Mouse (Mus musculus) layer of hippocampus, postnatal 36 days (tissue): ENCODE results near the gene Cntn4. TPM values are rescaled to one million over a fixed set of nuclear protein-coding genes. Genes with fewer than 3 reads are reported as not detected.

ENCODE experiments used
- DNase-seq, 2 experiments: peaks; one replicate each; pipeline ENCODE4 v3.0.0; 2022
- total RNA-seq, 2 experiments: library from RNA; stranded (reverse); gene quantifications; 2 replicates each; pipeline ENCODE4 v1.2.3; 2021

Gene Cntn4
- total RNA-seq, 2 experiments from 2014 or later: 22.0 to 24.1 TPM

DNA sequence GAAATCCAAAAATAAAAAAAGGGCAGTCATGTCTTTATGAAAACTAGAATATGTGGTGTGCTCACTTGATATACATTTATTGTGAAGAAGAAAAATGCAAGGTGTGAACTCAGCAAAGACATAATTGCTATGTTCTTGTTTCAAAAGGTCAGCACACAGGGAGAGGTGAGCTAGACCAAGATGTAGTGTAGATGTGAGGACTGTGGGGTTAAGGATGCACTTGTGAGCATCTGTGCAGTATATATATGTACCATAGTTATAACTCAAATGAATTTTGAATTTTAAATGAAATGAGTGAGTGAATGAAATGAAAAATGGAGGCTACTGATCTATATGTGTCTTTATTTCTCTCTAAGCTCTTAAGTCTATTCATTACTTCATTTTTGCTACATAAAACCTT, 401.2 kb downstream of the Cntn4 start:
- no peak for DNase-seq

DNA sequence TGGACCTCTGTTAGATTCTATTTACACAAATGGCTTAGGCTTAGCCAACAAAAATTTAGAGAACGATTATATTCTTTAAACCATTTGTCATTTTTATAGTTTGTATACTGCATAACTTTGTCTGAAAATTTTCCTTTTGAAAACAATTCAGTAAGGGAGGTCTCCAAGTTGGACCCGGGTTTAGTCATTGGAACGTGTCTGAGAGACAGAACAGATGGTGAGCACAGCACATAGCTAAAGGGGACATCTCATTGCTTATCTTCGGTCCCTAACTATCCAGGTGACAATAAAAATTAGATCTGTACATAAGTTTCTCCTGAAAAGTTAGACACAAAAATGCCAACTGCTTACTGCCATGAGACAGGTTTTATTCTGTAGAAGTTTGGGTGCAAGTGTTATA, 420.4 kb downstream of the Cntn4 start:
- DNase-seq: no peak

DNA sequence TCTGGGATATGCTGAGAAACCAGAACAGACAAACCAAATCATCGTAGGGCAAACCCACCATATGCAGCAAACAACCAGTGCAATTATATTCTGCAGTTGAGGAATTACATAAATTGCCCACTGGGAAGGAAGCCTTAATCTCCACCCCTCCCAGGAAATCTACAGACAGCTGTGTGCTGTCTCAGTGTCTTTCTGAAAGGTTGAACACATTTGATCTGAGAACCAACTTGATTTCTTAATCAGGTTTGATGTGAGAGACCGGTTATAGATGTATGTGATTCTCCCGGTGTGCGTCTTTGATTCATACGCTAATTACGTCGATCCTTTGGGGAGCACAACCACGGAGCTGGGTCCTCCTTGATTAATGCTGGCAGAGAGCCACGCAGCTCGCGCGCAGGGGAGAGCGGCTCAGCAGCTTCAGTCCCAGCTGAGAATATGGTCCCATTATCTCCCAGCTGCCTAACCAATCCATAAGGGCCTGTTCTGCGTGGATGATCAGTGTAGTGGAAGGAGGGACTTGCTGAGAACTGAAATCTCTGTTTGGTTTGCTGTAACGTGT, 441.1 kb downstream of the Cntn4 start:
- peak; percentile 49 to 54 for DNase-seq

DNA sequence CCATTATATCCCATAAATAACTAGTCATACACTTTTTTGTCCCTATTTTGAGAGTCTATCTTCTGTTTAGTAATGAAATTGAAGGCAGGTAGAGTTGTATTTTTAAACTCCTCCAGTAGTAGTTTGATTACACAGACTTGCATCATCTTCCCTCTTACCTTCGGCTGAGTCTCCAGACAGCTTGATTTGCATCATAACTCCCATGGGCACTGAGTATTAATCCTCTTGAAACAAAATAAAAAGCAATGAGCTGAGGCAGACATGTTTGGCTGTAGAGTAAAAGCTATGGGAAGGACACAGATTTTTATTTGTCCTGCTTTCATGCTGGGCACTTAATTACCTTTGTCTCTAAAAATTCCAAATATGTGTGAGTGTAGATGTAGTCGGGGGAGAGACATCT, 476.1 kb downstream of the Cntn4 start:
- no peak for DNase-seq

DNA sequence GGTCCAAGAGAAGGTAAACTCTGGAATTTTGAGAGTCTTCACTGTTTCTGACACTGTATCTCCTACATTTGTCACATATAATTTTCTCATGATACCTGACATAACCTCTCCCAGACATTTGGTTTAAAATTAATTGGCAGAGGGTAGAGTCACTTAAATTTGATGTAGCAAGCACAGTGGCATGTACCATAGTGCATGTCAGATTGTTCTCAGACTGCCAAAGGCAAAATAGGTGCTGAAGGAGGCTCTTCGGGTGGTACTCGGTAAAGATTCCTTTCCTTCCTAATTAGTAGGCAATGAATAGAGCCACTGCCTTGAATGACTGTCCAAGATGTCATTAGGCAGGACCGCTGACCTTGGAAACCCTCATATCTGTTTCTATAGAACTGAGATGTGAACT, 477.9 kb downstream of the Cntn4 start:
- no peak for DNase-seq

DNA sequence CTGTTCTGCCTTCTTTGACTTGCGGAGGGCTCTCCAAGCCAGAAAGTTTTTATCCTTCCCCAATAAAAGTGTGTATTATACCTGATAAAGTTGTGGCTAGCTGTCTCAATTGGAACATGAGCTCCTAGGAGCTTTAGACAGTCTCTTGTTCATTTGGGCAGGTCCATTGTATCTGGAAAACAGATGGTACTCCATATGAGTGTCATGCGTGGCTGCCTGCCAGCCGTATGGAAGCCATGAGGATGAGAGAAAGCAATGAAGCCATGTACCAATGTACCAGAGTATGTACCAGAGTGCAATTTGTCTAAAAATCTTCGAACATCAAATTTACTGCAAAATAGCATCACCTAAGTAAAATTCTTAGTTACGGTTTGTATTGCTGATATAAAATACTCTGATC, 500.1 kb downstream of the Cntn4 start:
- DNase-seq: peak; percentile 48 to 59

DNA sequence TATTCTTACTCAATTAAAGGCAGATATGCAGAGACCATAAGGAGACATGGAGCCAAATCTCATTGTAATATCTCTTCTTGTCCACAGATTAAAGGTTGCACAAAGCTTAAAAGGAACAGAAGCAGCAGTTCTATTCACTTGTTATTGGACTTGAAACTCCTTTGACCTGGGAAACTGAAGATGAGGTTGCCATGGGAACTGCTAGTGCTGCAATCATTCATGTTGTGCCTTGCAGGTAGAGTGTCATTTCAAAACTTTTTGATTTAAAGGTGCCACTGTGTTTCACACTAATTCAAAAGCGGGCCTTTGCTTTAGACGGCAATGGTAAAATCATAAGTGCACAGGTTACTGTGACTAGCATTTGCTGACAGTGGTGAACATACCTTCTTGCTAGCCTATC, 504.1 kb downstream of the Cntn4 start:
- DNase-seq: no peak

DNA sequence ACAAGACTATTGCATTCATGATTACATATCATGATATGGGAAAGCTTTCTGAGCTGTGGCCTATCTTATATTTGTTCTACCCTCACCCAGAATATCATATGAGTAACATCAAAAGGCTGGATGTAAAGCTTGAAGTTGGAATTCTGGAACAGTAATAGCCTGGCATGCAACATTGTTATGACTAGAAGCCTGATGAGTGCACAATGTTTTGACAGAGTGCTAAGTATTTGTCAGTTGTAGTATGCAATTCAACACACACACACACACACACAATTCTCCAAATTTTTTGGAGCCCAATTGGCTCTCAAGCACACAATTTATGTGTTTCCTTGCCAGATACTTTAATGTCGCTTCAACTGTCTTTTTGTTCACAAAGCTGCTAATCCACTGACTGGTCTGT, 523.5 kb downstream of the Cntn4 start:
- no peak for DNase-seq

DNA sequence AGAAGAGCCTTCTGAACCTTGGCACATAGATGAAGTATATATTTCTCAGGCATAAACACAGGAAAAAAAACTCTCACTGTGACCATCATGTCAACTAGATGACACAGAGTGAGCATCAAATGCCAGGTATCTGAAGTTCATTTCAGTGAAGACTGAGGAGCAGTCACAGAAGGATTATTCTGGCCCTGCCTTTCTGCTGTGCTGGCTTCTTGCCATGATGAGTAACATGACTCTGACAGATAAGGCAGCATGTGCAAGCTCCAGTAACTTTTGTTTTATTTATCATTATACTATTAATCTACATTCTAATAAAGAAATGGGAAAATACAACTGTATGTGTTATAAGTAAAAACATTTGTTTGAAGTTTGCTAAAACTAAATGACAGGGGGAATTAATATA, 529.9 kb downstream of the Cntn4 start:
- DNase-seq: no peak

DNA sequence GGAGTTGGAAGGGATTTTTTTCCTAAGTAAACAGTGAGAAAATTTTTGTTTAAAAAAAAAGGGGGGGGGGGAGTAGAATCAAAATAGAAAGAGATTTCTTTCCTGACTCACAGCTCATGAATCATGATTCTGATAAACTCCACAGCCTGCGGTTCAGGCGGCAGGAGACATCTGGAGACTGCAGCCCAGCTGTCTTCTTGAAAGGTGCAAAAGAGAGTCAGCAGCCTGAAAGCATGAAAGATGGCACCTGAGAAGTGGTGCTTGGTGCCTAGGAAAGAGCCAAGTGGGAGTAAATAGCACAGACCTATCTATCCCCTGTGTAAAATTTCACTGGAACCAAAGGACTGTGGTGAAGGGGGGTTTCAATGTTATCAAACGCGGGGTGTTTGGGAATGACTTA, 535.6 kb downstream of the Cntn4 start:
- DNase-seq: no peak

DNA sequence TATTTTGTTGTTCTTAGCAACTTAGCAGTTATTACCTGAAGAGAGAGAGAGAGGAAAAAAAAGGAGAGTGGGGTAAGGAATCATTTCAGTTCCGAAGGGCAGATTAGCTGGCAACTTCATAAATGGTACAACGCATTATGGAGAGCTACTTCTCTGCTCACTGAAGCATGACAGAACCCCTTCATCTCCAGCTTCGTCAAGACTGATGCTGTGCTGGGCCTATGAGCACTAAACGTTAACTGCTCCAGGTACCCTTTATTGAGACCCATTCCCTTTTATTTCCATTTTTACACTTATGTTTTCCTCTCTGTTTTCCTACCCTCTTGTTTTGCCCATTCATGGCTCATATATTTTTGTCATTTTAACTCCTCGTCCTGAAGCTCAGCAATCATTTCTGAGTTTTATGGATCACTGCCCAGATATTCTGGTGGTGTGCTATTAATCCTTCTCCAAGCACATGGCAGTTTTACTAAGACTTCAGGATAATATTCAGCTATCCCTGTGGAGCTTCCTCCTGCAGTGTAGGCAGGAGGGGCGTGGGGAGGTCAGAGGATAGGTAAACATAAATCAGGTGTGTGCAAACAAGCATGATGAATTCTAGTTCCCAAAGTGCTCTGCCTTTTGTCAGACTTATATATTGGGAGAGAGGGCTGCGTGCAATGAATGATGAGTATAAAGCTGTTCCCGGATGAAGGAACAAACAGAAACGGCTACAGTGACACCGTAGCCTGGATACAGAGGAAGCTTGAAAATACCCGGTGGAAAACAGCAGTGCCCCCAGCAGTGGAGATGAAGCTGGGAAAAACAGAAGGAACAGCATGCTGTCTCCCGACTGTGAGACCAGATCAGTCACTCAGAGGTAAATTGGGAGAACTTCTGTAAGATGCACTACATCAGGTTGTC, 559.8 kb downstream of the Cntn4 start:
- no peak for DNase-seq

DNA sequence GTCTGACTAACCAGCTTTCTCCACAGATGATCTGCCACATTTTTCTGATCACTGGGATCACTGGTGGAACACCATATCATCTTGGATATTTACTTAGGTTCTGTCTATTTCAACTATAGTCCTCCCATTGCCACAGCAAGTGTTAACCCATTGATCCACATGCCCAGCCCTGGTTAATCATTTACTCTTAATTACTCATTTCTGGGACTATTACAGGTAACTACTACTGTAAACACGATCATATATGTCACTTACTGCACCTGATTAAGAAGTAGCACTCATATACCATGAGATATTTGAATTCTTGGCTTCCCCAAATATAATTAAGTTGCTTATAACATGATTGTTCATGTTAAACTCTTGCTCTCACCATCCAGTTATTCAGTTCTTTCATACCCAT, 564.1 kb downstream of the Cntn4 start:
- no peak for DNase-seq

DNA sequence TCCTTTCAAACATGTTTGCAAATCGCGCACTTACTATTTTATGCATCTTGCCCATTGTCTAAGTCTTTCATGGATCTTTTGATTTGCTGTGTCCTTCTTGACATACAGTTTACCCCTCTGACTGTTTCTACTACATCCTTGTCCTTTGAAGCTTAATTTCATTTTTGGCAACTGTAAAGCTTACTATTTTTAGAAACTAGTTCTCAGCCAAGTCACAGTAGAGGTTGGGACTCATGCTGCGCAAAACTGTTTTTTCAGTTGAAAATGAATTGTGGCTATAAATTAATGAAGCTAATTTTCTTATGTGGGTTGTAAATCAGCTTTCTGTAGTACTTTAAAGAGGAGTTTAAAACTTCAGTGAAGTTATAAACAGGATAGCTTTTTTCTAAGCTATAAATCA, 585.9 kb downstream of the Cntn4 start:
- DNase-seq: no peak

DNA sequence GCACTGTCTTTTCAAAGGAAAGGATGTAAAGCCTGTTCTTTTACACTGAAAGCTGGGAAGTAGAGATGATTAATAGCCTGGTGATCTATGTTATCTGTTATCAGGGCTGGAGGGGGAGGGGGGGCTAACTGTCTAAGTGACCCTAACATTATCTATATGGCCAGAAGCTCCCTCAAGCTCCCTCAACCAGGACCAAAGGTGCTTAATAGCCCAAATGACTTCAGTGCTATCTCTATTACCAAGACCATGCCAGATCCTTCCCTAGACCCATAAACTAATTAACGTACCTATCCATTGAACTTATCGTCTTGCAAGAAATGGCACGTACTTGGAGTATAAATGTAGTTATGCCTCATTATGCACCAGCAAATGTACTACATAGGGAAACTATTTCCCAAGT, 588.0 kb downstream of the Cntn4 start:
- DNase-seq: no peak

DNA sequence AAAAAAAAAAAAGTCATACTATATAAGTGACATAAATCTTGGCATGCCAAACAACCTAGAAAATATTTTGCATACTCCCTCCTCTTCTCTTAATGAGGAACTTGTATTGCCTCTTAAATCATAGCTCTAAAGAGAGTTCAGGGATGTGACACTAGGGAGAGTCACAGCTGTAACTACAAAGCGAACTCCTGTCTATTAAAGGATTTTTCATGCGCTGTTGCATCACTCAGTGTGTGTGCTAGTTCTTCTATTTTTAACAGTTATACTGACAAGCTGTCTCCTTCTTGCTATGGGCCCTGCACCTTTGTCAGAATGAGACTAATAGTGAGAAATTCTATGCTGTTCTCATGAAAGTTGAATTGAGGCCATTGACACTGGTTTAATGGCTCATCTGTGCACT, 588.8 kb downstream of the Cntn4 start:
- DNase-seq: no peak

DNA sequence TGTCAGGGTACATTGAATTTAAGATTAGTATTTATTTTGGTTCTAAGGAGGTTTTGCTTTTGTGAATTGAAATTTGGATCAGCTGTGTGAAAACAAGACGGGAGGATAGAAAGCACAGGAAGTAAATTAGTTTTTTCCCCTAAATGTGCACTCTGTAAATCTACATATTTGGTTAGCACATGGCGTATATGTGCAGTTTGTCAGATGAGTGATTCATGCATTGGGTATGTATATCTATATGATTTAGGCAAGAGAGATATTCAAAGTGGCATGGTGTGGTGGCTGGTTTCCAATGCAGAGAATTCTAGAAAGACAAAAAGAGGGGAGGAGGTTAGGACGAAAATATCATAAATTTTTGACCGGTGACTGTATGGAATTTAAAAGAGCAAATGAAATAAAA, 591.3 kb downstream of the Cntn4 start:
- no peak for DNase-seq

DNA sequence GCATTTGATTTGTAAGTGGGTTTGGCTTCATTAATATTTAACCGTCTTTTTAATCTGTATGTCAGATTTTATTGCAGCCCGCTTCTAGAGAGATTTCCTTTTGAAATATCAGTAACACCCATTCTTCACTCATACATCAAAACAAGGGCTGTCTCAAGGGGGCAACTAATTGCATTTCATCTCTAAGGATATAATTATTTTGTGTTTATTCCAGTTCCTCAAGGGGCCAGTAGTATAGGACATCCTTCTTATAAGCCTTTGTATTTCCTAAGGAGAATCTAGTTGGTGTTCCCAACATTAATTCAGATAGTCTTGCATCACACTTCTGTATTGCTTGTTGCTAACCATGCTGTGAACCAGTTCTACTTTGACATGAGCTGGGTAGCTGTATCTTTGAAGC, 599.7 kb downstream of the Cntn4 start:
- DNase-seq: no peak

DNA sequence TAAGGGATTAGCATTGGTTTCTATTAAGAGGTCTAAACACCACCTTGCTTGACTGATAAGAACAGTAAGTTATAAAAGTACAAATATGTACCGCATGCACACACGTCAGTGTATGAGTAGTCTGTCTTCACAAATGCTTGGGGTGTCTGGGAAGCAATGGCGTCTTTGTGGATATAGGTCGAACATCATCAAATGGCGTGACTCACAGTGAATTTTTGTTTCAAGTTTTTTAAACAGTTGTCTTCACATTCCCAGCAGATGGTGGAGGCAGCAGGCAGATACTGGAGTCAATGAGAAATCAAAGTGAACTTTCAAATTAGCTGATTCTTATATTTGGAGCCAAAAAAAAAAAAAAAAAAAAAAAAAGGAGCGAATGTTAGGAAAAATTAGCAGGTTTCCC, 604.2 kb downstream of the Cntn4 start:
- peak; percentile 17 to 31 for DNase-seq

DNA sequence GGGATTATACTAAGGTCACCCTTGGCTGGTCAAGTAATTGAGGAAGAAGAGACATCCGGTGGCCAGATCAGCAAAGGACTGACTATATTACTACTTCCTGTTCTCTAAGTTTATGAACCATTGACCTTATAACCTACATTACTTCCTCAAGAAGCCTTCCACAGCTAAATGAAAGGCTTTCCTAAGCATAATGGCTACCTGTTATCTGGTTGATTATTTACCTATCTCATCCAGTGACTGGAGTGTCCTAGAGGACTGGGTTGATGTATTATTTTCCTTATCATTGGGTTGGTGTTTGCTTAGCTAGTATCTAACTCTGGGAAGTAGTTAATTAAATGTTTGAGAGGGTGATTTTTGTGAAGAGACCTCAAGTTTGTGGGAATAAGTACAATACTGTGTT, 606.4 kb downstream of the Cntn4 start:
- DNase-seq: no peak

DNA sequence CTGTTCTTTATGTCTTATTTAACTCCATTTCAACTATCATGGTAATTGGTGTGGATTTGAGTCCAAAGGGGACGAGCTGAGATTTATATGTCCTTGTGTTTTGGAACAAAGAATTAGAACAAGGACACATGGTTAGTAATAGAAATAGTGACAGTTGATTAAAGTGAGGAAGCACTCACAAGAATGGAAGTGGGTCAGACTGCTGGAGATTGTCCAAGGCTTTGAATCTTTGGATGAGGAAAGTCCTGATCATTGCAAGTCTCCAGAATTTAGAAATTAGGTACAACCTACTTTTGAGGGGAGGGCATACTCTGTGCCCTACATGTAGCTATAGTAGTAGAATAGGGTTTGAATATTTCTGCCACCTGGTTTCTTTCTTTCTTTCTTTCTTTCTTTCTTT, 622.0 kb downstream of the Cntn4 start:
- DNase-seq: no peak

DNA sequence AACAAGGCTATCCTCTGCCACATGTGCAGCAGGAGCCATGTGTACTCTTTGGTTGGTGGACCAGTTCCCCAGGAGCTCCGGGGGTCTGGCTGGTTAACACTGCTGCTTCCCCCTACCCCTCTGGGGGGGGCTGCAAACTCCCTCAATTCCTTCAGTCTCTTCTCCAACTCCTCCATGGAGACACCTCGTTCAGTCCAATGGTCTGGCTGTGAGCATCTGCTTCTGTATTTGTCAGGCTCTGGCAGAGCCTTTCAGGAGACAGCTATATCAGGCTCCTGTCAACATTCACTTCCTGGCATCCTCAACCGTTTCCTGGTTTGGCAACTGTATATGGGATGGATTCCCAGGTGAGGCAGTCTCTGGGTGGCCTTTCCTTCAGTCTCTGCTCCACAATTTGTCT, 622.7 kb downstream of the Cntn4 start:
- DNase-seq: no peak

DNA sequence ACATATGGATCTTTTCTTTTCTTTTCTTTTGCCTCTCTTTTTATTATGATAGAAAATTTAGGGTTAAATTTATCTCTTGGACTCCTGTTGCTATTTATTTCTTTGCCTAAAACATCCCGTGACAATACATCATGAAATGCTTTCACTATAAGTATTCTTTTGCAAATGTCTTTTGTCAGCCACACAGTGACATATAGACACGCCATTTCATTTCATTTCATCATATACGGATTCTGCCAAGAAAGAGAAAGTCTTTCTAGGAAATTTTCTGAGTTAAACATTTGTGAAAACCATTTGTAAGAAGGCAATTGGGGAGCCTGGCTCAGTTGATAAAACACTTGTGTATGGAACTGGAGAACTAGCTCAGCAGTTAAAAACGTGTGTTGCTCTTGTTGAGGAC, 625.0 kb downstream of the Cntn4 start:
- no peak for DNase-seq

DNA sequence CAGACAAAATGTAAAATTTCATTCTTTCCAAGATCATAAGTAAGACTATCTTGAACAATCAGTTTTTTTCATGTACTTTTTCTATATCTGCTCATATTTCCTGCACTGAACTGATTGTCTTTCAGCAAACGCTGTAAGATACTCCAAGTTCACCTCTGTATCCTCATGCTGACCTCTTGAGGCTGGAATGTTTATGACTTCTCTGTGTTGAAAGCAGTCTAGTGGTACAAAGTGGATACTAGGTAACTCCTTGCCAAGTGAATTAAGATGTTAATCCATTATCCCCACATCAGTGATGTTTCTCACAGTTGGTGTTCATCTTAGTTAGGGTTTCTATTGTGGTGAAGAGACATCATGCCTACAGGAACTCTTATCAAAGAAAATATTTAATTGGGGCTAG, 651.5 kb downstream of the Cntn4 start:
- no peak for DNase-seq

DNA sequence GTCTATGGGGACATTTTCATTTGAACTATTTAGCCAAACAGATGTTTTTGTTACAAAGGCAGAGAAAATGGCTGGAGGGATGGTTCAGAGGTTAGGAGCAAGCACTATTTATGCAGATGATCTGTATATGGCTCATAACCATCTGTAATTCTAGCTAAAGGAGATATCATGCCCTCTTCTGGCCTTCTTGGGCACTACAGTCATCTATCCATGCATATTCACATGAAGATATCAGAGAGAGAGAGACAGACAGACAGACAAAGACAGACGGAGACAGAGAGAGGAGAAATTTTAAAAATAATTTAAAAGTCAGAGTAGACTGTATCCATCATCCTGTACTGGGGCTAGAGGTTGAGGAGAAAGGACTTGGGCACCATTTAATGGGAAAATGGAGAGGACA, 652.2 kb downstream of the Cntn4 start:
- no peak for DNase-seq

DNA sequence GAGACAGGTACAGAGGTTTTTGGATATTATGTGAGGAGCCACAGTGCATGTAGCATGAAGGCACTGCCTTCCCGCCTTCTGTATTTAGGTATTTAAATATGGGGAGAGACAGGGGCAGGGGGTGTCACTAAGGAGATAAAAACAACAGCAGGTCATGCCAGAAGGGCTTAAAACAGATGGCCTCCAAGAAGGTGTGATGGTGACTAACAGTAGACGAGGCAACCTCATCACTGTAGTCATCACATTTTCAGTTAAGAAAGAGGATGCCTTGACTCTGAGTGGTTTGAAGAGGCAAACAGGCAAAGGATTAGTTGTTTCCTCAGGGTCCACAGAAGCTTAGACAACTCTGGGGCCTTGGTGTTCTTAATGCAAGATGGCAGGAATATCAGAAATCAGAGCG, 655.0 kb downstream of the Cntn4 start:
- DNase-seq: no peak
